Mouse (Mus musculus) midbrain, embryonic 16.5 days (tissue): ENCODE results near the gene Cdadc1. TPM values are rescaled to one million over a fixed set of nuclear protein-coding genes. Genes with fewer than 3 reads are reported as not detected.

ENCODE experiments used
- ATAC-seq: fragments of 200-750 bp; cut with Nextera tagmentation; 2 replicates; pipeline ENCODE4 v1.8.0; 2017; ENCODE audit warnings: moderate TSS enrichment
- H3K27ac ChIP-seq: fragments of 300-500 bp; sonication (generic); 2 replicates; pipeline ENCODE4 v1.5.1; 2014; ENCODE audit warnings: mild to moderate bottlenecking, low read length, mixed read lengths
- H3K27me3 ChIP-seq: fragments of 300-500 bp; sonication (generic); 2 replicates; pipeline ENCODE4 v1.6.1; 2014; ENCODE audit warnings: low read depth, low read length, mixed read lengths; ENCODE audit not compliant: control insufficient read depth, insufficient read depth
- H3K36me3 ChIP-seq: fragments of 300-500 bp; sonication (generic); 2 replicates; pipeline ENCODE4 v1.6.1; 2014; ENCODE audit warnings: mild to moderate bottlenecking, low read length, moderate library complexity, mixed read lengths; ENCODE audit not compliant: control insufficient read depth, insufficient read depth
- H3K4me1 ChIP-seq: fragments of 300-500 bp; sonication (generic); 2 replicates; pipeline ENCODE4 v1.6.1; 2014; ENCODE audit warnings: mild to moderate bottlenecking, low read length, mixed read lengths; ENCODE audit not compliant: control insufficient read depth, insufficient read depth
- H3K4me2 ChIP-seq: fragments of 300-500 bp; sonication (generic); 2 replicates; pipeline ENCODE4 v1.6.1; 2014; ENCODE audit warnings: mild to moderate bottlenecking, low read length, mixed read lengths
- H3K4me3 ChIP-seq: fragments of 300-500 bp; sonication (generic); 2 replicates; pipeline ENCODE4 v1.5.1; 2014; ENCODE audit warnings: low read depth, mild to moderate bottlenecking, low read length, moderate library complexity, mixed read lengths
- H3K9ac ChIP-seq: fragments of 300-500 bp; sonication (generic); 2 replicates; pipeline ENCODE4 v1.6.1; 2014; ENCODE audit warnings: low read depth, low read length, mixed read lengths
- H3K9me3 ChIP-seq: fragments of 300-500 bp; sonication (generic); replicated peaks from 2 replicates; pipeline ENCODE4 v1.6.1; 2014; ENCODE audit warnings: mild to moderate bottlenecking, low read length, mixed read lengths; ENCODE audit not compliant: control insufficient read depth, poor library complexity, severe bottlenecking
- WGBS: fragments of 180-500 bp; shearing (Covaris S2); extraction: QIAGEN DNeasy Blood & Tissue Kit; methylation state at CpG from one replicate; pipeline ENCODE4 v1.1.7; 2014; 5-methylcytosine and 5-hydroxymethylcytosine counted together
- polyA plus RNA-seq: library from polyadenylated mRNA; unstranded; fragments of >200 nt; fragmentation: Nextera tagmentation; extraction: Ambion mirVana; gene quantifications from 2 replicates; pipeline ENCODE4 v1.2.1, GENCODE M21; 2015

The Cdadc1 gene
- polyA plus RNA-seq, 1 experiment from 2014 or later, result 33.6 TPM

DNA sequence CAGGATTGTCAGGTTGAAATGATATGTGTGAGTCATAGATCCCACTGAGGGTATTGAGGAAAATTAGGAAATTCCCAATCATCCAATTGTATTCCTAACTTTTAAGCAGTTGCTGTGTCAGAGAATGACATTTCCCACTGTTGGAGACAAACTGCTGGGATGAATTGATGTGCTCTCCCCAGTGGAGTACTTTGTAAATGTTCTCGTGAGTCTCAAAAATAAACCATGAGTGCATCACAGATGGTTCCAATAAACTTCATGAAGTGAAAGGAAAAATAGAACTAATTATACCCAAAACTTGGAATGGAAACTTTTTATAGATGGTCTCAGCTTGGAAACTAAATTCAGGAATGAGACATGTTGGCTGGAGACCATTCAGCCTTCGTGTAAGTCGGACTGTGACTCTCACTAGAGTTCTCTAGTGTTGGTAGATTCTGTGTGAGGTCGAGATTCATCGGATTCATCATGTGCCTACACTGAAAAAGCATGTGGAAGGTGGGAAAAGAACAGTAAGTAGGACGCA lies 83.8 kb downstream of the Cdadc1 start:
- 93% methylated on average over 6 of the region's 6 CpGs for WGBS
- Histone ChIP-seq H3K27me3 (no peaks in the 10 kb centered on the region), H3K9ac (no peak overlapping the region), H3K4me1 (no peaks in the 10 kb centered on the region), H3K27ac (no peak overlapping the region), H3K4me2 (no peak overlapping the region), H3K9me3 (no peaks in the 10 kb centered on the region), H3K4me3 (no peak overlapping the region), H3K36me3 (no peaks in the 10 kb centered on the region)
- no peak for ATAC-seq

Other genes with a start within 250 kb of the Cdadc1 start
- 0.07 and 0.41 TPM in 2 replicates for gene Phf11d, start 232.5 kb downstream of the Cdadc1 start, polyA plus RNA-seq
- gene Phf11c, start 202.6 kb downstream of the Cdadc1 start, polyA plus RNA-seq, result 0.10 and 0.21 TPM in 2 replicates
- 6.0 and 7.3 TPM in 2 replicates for gene Setdb2, start 157.1 kb downstream of the Cdadc1 start, polyA plus RNA-seq
- gene Cab39l, start 157.0 kb downstream of the Cdadc1 start, polyA plus RNA-seq, result 22.2 and 22.4 TPM in 2 replicates
- 4.7 and 5.9 TPM in 2 replicates for gene Shisa2, start 27.3 kb upstream of the Cdadc1 start, polyA plus RNA-seq